Comparison of ENCODE assay signal across 9 mouse cellular contexts in the genomic region with DNA sequence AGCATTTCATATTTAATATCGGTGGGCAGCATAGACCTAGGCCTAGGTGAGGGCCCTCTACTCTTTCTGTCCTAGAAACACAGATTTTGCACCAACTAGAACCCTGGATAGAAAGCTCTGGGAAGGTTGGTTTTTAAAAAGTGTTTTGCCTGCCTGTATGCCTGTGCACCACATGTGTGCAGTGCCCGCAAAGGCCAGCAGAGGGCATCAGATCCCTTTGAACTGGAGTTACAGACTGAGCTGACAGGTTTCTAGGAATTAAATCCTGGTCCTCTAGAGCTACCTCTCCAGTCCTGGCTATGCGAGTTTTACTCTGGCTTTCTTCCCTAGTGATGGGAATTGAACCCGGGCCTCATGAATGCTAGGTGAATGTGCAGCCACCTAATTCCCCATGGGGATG. TPM values are rescaled to one million over a fixed set of nuclear protein-coding genes. Genes with fewer than 3 reads are reported as not detected.
A peak's percentile ranks its signal among the peaks of the same experiment; 100 is the strongest.
DNase-seq lines count a peak whose midpoint lies in the region; ATAC-seq and TF ChIP-seq lines count a peak whose summit lies in the region.
"Had no signal": no experiment of that assay in that cellular context is flagged by ENCODE, and none has a peak within 500 bp of the region (broad histone marks: within the 10 kb centered on the region; RNA-seq: fewer than 3 reads in every experiment).

No protein-coding gene starts in this region.

- no peaks in the 10 kb centered on the region for H3K79me3 ChIP-seq in C2C12 (ENCODE audit: low read depth)

- peaks cover 97% of the 10 kb centered on the region for H3K36me3 ChIP-seq in kidney, embryonic 15.5 days
- H3K36me3 ChIP-seq in C2C12 (ENCODE audit: control insufficient read depth, insufficient read depth) = no peaks in the 10 kb centered on the region
- no peaks in the 10 kb centered on the region for H3K36me3 ChIP-seq in MEL (ENCODE audit: control insufficient read depth in 1 of 2, insufficient read depth in 2 of 2, low read length in 2 of 2)
- peaks cover 98% of the 10 kb centered on the region for H3K36me3 ChIP-seq in limb, embryonic 10.5 days

- H3K4me2 ChIP-seq in kidney, embryonic 15.5 days = no peak overlapping the region
- H3K4me2 ChIP-seq: hindbrain, embryonic 15.5 days had no signal

- TF ChIP-seq POLR2A in MEL (IDR thresholded peaks at IDR 0.05; ENCODE audit: control insufficient read depth in 1 of 2, insufficient read depth in 1 of 2, low read depth in 1 of 2, low read length in 2 of 2, poor library complexity in 1 of 2) = no peak

- H3K9me3 ChIP-seq in kidney, embryonic 15.5 days (replicated peaks) = peaks cover 6% of the 10 kb centered on the region
- no peaks in the 10 kb centered on the region for H3K9me3 ChIP-seq in MEL (replicated peaks; ENCODE audit: insufficient read depth, low read length)
- no peaks in the 10 kb centered on the region for H3K9me3 ChIP-seq in limb, embryonic 10.5 days (replicated peaks)
- H3K9me3 ChIP-seq: hindbrain, embryonic 15.5 days had no signal

- no peak for TF ChIP-seq EP300 in MEL (IDR thresholded peaks at IDR 0.05; ENCODE audit: low read depth in 1 of 2, low read length in 2 of 2)

- H3K4me3 ChIP-seq in kidney, embryonic 15.5 days (replicated peaks) = no peak overlapping the region
- H3K4me3 ChIP-seq in C2C12 (ENCODE audit: insufficient read depth, poor library complexity, severe bottlenecking) (no peak overlapping the region), MEL (ENCODE audit: control insufficient read depth in 1 of 2, insufficient read depth in 1 of 2, low read depth in 2 of 2, low read length in 2 of 2) (no peak overlapping the region)
- H3K4me3 ChIP-seq in limb, embryonic 10.5 days = no peak overlapping the region
- H3K4me3 ChIP-seq: hindbrain, embryonic 15.5 days; myocyte had no signal

- no peak overlapping the region for H3K27ac ChIP-seq in kidney, embryonic 15.5 days
- no peak overlapping the region for H3K27ac ChIP-seq in MEL (ENCODE audit: control insufficient read depth, low read depth, low read length)
- H3K27ac ChIP-seq in limb, embryonic 10.5 days = no peak overlapping the region
- H3K27ac ChIP-seq: hindbrain, embryonic 15.5 days had no signal

- no peaks in the 10 kb centered on the region for H3K27me3 ChIP-seq in kidney, embryonic 15.5 days
- H3K27me3 ChIP-seq in C2C12 (ENCODE audit: control insufficient read depth, insufficient read depth, insufficient read length) = no peaks in the 10 kb centered on the region
- no peaks in the 10 kb centered on the region for H3K27me3 ChIP-seq in MEL (ENCODE audit: control insufficient read depth in 1 of 2, insufficient read depth in 2 of 2, low read length in 2 of 2)
- H3K27me3 ChIP-seq in limb, embryonic 10.5 days (ENCODE audit: low read depth, poor library complexity, severe bottlenecking) = no peaks in the 10 kb centered on the region
- H3K27me3 ChIP-seq: hindbrain, embryonic 15.5 days had no signal

- TF ChIP-seq CTCF in C2C12 (IDR thresholded peaks at IDR 0.05; ENCODE audit: control insufficient read depth, insufficient read depth, insufficient read length) (peak; percentile 6), MEL (IDR thresholded peaks at IDR 0.05 in 2 of 3, conservative IDR thresholded peaks at IDR 0.05 in 1 of 3; ENCODE audit: control insufficient read depth in 1 of 3, insufficient read depth in 1 of 3, low read depth in 2 of 3, low read length in 3 of 3, poor library complexity in 1 of 3, severe bottlenecking in 1 of 3) (peak; percentile 55 to 63 (median 61))

- H3K4me1 ChIP-seq in kidney, embryonic 15.5 days = no peaks in the 10 kb centered on the region
- H3K4me1 ChIP-seq in MEL (ENCODE audit: control insufficient read depth in 1 of 2, insufficient read depth in 2 of 2, low read length in 2 of 2) = no peaks in the 10 kb centered on the region
- no peaks in the 10 kb centered on the region for H3K4me1 ChIP-seq in limb, embryonic 10.5 days
- H3K4me1 ChIP-seq: hindbrain, embryonic 15.5 days had no signal

- no peaks in the 10 kb centered on the region for H3K79me2 ChIP-seq in C2C12 (ENCODE audit: control insufficient read depth, insufficient read depth)
- H3K79me2 ChIP-seq in MEL (ENCODE audit: control insufficient read depth, insufficient read depth, low read length, poor library complexity) = no peaks in the 10 kb centered on the region

- 93% methylated on average over 4 of the region's 4 CpGs for WGBS in kidney, embryonic 15.5 days
- 87% methylated on average over 4 of the region's 4 CpGs for WGBS in limb, embryonic 10.5 days

- no peak overlapping the region for H3K9ac ChIP-seq in kidney, embryonic 15.5 days
- no peak overlapping the region for H3K9ac ChIP-seq in MEL (ENCODE audit: control insufficient read depth, low read depth, low read length, poor library complexity, severe bottlenecking)
- H3K9ac ChIP-seq: hindbrain, embryonic 15.5 days had no signal

- peak; percentile 34 for DNase-seq in kidney, adult 9 months
- peak; percentile 30 for DNase-seq in MEL (ENCODE audit: low read depth, low spot score)
- DNase-seq in limb, embryonic 10.5 days (ENCODE audit: low spot score) = peak; percentile 57
- no peak for DNase-seq in yolk sac, embryonic 10.5 days (ENCODE audit: low spot score)
- no peak for DNase-seq in left cerebral cortex, adult 18-20 months (ENCODE audit: low spot score in 2 of 2)

- no peak overlapping the region for H3ac ChIP-seq in C2C12 (ENCODE audit: control insufficient read depth, insufficient read length, low read depth)

- ATAC-seq in kidney, embryonic 15.5 days (replicated peaks; ENCODE audit: low FRiP score) = no peak

- TF ChIP-seq RAD21 in MEL (IDR thresholded peaks at IDR 0.05; ENCODE audit: low read depth, low read length) = peak; percentile 44

TF ChIP-seq in C2C12, 6 proteins besides CTCF, POLR2A, EP300 and RAD21:
- TF ChIP-seq MYOD1 (IDR thresholded peaks at IDR 0.05; ENCODE audit: control insufficient read depth, insufficient read length, low read depth) (no peak), USF1 (IDR thresholded peaks at IDR 0.05; ENCODE audit: low read depth) (no peak), MAX (IDR thresholded peaks at IDR 0.05) (no peak)

TF ChIP-seq in MEL, 35 proteins besides CTCF, POLR2A, EP300 and RAD21:
- no peak for TF ChIP-seq TCF12 (IDR thresholded peaks at IDR 0.05; ENCODE audit: low read depth, low read length)
- peak; percentile 35; the same call in 1 of the 2 replicates for TF ChIP-seq ZC3H11A (IDR thresholded peaks at IDR 0.05; ENCODE audit: low read depth, low read length)
- TF ChIP-seq CHD2 (IDR thresholded peaks at IDR 0.05; ENCODE audit: low read length) = no peak
- no peak for TF ChIP-seq GABPA (IDR thresholded peaks at IDR 0.05; ENCODE audit: low read depth, low read length)
- peak; percentile 38 for TF ChIP-seq SMC3 (IDR thresholded peaks at IDR 0.05; ENCODE audit: low read depth, low read length)
- no peak for TF ChIP-seq GATA1 (IDR thresholded peaks at IDR 0.05; ENCODE audit: low read depth, low read length)
TF ChIP-seq in MEL: peak in this region for 2.

RNA-seq across cellular contexts. Expression of gene Aifm2, which starts 30.1 kb away (rescaled TPM):
- 19.6 and 20.5 TPM in 2 replicates for polyA plus RNA-seq in kidney, embryonic 15.5 days (2015; fragmentation: Nextera tagmentation; extraction: Ambion mirVana)
- polyA plus RNA-seq in C2C12 (2012; fragmentation: generic; extraction: Trizol) = 12.4 TPM
- total RNA-seq in MEL (2012; rRNA removed) = 13.2 and 13.4 TPM in 2 replicates
- 10 to 100 TPM in 1 of 2 experiments, not detected in 1; 17.7 TPM for polyA plus RNA-seq in MEL (2012; ENCODE audit: insufficient read depth in 1 of 2, insufficient read length in 2 of 2, low read depth in 1 of 2, low replicate concordance in 2 of 2, missing spikeins in 1 of 2)
- polyA plus RNA-seq in limb, embryonic 10.5 days (2016; fragmentation: Nextera tagmentation; extraction: Ambion mirVana) = 8.3 and 11.3 TPM in 2 replicates
- total RNA-seq in left cerebral cortex, adult 18-20 months (2021) = 1 to 10 TPM; 9.3 to 9.8 TPM

RNA-seq across cellular contexts. Expression of gene H2afy2, which starts 38.8 kb away (rescaled TPM):
- 155 and 156 TPM in 2 replicates for polyA plus RNA-seq in kidney, embryonic 15.5 days (2015; fragmentation: Nextera tagmentation; extraction: Ambion mirVana)
- 10.5 TPM for polyA plus RNA-seq in C2C12 (2012; fragmentation: generic; extraction: Trizol)
- total RNA-seq in MEL (2012; rRNA removed) = 0.07 TPM in 1 of 2 replicates, not detected in the other
- polyA plus RNA-seq in MEL (2012; ENCODE audit: insufficient read depth in 1 of 2, insufficient read length in 2 of 2, low read depth in 1 of 2, low replicate concordance in 2 of 2, missing spikeins in 1 of 2) = under 1 TPM in 1 of 2 experiments, not detected in 1; 0.25 TPM
- 285 and 298 TPM in 2 replicates for polyA plus RNA-seq in limb, embryonic 10.5 days (2016; fragmentation: Nextera tagmentation; extraction: Ambion mirVana)
- 10 to 100 TPM; 19.1 to 21.0 TPM for total RNA-seq in left cerebral cortex, adult 18-20 months (2021)

RNA-seq across cellular contexts. Expression of gene Tysnd1, which starts 49.8 kb away (rescaled TPM):
- polyA plus RNA-seq in kidney, embryonic 15.5 days (2015; fragmentation: Nextera tagmentation; extraction: Ambion mirVana) = 33.0 and 36.5 TPM in 2 replicates
- 20.3 TPM for polyA plus RNA-seq in C2C12 (2012; fragmentation: generic; extraction: Trizol)
- 59.8 and 72.7 TPM in 2 replicates for total RNA-seq in MEL (2012; rRNA removed)
- 100 to 1,000 TPM in 1 of 2 experiments, not detected in 1; 119 TPM for polyA plus RNA-seq in MEL (2012; ENCODE audit: insufficient read depth in 1 of 2, insufficient read length in 2 of 2, low read depth in 1 of 2, low replicate concordance in 2 of 2, missing spikeins in 1 of 2)
- polyA plus RNA-seq in limb, embryonic 10.5 days (2016; fragmentation: Nextera tagmentation; extraction: Ambion mirVana) = 38.2 and 39.9 TPM in 2 replicates
- total RNA-seq in left cerebral cortex, adult 18-20 months (2021) = 10 to 100 TPM; 22.0 to 23.1 TPM

Comparison
In these comparisons a context has a peak if more than half of its experiments do, and no peak if none do; other contexts are left out.
1. DNase-seq: peak in kidney, adult 9 months (single experiment), MEL (single experiment) and limb, embryonic 10.5 days (single experiment); none in yolk sac, embryonic 10.5 days (single experiment) and left cerebral cortex, adult 18-20 months (0 of 2).
2. RNA of gene H2afy2, which starts 38.8 kb away (polyA plus RNA-seq): 285 to 298 TPM in limb, embryonic 10.5 days and 155 to 156 TPM in kidney, embryonic 15.5 days; 10.5 TPM in C2C12 (single experiment) and 0.25 TPM in MEL; every median in the first group is over 10 times any median in the second.